Mouse (Mus musculus) layer of hippocampus, adult 2 months (tissue): ENCODE measurements around the gene Adamts4. TPM values are rescaled to one million over a fixed set of nuclear protein-coding genes. Genes with fewer than 3 reads are reported as not detected.
A peak's percentile ranks its signal among the peaks of the same experiment; 100 is the strongest.

Experiments
- DNase-seq, 2 experiments: peaks; one replicate each; pipeline ENCODE4 v3.0.0; 2022; ENCODE audit warnings: low spot score in 2 of 2
- H3K27ac ChIP-seq: fragments of 200-600 bp; 2 replicates; pipeline ENCODE4 v1.8.1; 2022
- H3K4me3 ChIP-seq: fragments of 200-600 bp; 2 replicates; pipeline ENCODE4 v1.8.1; 2022; ENCODE audit warnings: mild to moderate bottlenecking
- CTCF ChIP-seq: fragments of 200-600 bp; conservative IDR thresholded peaks from 2 replicates; pipeline ENCODE4 v1.8.1; 2022; ENCODE audit warnings: antibody characterized with exemption, mild to moderate bottlenecking, moderate library complexity
- total RNA-seq, 2 experiments: library from RNA; stranded (reverse); gene quantifications; 2 replicates each; pipeline ENCODE4 v1.2.3; 2021

Gene Adamts4
- total RNA-seq, 2 experiments from 2014 or later, result 9.6 to 10.9 TPM

DNA sequence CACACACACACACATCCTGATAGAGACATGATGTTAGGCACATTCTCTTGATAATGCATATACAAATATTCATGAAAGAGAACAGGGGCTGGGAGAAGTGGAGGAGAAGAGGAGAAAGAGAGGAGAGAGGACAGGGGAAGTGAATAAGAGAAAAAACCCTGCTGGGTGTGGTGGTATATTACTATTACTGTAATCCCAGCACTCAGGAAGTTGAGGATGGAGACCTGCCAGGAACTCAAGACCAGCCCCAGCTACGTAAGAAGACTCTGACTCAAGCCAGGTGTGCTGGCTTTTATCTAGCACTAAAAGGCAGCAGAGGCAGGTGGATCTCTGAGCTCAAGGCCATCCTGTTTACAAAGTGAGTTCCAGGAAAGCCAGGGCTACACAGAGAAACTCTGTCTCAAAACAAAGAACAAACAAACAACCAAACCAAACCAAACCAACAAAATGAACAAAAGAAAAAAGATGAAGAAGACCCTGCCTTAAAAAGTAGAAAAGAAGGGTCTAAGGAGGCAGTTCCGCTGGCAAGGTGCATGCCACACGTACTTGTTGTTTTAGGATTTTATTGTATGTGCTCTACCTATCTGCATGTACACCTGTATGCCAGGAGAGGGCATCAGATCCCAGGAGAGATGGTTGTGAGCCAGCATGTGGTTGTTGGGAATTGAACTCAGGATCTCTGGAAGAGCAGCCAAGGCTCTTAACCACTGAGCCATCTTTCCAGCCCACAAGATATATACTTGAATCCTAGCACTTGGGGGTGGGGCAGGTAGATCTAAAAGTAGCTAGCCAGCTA is 13.6 kb downstream of the Adamts4 start:
- Histone ChIP-seq H3K27ac (peak overlapping the region; percentile 93), H3K4me3 (no peak overlapping the region)
- TF ChIP-seq CTCF, result peak; percentile 47
- DNase-seq, result no peak

DNA sequence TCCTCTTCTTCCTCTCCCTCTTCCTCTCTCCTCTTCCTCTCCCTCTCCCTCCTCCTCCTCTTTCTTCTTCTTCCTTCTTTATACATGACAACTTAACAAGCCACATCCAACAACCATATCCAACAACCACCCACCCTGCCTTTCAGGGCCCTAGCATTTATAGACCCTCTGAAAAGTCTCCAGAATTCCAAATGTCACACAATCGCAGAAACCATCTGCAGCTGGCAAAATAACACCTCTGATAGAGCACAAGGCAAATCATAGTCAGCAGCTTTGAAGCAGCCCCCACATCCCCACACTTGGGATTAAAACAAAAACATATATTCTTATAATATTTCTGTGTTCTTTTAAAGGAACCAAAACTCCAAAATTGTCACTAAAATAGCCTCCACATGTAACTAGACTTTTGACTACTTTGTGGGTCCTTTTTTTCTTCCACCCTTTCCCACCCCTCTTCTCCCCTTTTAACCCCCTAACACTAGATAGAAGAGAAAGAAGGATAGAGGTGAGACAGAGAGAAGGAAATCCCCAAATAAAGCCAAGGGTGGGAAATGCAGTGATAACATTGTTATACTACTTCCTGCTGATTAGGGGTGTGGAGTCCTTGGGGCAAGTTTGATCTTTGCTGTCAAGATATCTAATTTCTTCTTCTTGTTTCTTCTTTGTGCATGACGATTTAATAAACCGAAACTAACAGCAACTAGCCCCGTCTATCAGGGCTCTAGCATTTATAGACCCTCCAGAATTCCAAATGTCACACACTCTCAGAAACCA is 15.9 kb downstream of the Adamts4 start:
- DNase-seq, result no peak
- TF ChIP-seq CTCF, result no peak
- Histone ChIP-seq H3K4me3 (no peak overlapping the region), H3K27ac (no peak overlapping the region)

DNA sequence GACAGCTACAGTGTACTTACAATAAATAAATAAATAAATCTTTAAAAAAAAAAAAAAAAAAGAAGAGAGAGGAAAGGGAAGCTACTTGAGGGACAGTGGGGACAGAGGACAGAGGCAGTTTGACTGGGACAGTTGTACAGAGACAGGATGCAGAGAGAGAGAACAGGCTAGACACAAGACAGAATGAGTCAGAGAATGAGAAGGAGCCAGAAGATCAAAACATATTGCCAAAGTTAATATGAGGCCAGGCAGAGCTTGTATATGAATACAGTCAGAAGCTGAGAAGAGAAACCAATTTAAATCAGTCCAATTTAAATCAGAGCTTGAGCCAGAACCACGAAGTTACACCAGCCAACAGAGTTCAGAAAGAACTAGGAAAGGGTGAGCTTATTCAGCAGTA is 18.1 kb downstream of the Adamts4 start:
- Histone ChIP-seq H3K27ac (no peak overlapping the region; the same call in 1 of the 2 replicates), H3K4me3 (no peak overlapping the region)
- no peak for DNase-seq
- TF ChIP-seq CTCF, result no peak

DNA sequence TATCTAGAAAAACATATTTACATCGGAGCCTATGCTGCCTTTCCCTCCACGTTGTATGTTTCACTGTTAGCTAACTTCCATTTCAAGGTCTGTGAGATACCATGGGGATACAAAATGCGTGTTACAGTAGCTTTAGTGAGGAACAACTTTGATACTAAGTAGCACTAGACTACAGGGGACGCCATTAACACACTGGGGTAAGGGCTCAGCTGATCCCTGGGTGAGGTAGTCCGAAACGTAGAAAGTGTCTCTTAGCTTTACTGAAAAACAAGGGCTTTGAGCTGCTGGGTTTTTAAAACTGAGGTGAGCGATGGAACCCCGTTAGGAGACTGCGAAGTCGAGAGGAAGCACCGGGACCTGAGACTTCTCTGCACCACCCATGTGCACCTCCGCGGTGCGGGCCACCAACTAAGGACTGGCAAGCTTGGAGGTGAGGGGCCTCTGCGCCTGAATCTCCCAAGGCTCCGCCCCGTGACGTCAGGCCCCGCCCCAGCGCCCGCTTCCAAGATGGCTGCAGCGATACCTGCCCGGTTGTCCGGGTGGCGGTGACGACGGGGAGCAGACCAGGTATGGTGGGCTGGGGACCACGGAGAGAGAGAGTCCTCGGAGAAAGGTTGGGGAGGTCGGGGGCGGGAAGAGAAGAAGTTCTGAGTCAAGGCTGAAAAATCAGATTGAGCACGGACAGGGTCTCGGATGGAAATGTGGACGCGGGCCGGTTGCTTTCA is 19.8 kb downstream of the Adamts4 start, which contains the start of gene B4galt3:
Gene B4galt3, plus strand, starts transcription at position 481 of the 725 bp plus-strand sequence.
- TF ChIP-seq CTCF, result no peak
- H3K4me3 ChIP-seq, result peak within 1 kb of the TSS; percentile 81
- peak within 1 kb of the TSS; percentile 88 for H3K27ac ChIP-seq
- DNase-seq, result peak; percentile 94 to 97

DNA sequence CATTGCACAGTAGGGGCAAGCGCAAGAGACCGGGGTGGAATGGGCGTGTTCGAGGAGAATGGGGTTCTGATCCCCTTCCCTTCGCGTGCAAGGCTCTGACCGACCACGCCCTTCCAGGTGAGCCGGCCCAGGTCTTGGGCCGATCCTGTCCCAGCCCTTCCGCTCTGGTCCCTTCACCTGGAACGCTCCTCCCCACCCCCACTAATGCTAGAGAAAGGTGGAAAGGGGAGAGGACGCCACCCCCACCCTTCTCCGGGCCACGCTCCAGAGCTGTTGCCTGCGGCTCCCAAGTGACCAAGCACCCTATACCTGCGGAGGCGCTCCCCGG is 20.3 kb downstream of the Adamts4 start:
- peak overlapping the region; percentile 88 for H3K27ac ChIP-seq

DNA sequence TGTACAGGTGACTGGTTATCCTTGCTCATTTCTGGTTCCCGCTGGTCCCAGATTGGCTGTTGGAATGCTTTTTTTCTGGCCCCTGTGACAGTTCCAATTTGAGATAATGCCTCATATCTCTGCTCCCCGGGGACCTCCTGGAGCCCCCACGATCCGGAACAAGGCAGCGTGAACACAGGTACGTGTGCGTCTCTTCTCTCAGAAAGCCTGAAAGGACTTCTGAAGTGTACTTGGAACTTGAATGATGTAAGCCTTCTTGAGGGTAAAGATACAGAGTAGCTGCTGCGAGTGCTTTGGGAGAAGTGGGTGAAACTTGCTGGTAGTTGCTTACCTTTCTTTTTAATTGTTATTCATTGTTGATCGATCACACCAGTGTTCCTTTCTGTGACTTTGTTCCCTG is 21.0 kb downstream of the Adamts4 start:
- H3K4me3 ChIP-seq, result peak overlapping the region; percentile 81
- H3K27ac ChIP-seq, result no peak overlapping the region
- DNase-seq, result no peak
- TF ChIP-seq CTCF, result no peak

More for the DNA sequence above, 20.3 kb downstream of the Adamts4 start:
- H3K4me3 ChIP-seq, result peak overlapping the region; percentile 81
- TF ChIP-seq CTCF, result no peak
- no peak for DNase-seq

DNA sequence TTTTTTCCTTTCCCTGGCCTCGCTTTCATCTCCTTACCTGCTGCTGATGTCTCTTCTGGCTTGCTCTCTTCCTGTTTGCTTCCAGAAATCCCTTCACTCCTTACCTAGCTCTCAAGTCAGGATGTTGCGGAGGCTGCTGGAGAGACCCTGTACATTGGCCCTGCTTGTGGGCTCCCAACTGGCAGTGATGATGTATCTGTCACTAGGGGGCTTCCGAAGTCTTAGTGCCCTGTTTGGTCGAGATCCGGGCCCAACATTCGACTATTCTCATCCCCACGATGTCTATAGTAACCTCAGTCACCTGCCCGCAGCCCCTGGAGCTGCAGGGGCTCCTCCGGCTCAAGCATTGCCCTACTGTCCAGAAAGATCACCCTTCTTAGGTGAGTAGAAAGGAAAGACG is 21.4 kb downstream of the Adamts4 start:
- no peak for DNase-seq
- no peak overlapping the region; the same call in 1 of the 2 replicates for H3K27ac ChIP-seq
- TF ChIP-seq CTCF, result peak; percentile 32
- peak overlapping the region; percentile 81; the same call in 1 of the 2 replicates for H3K4me3 ChIP-seq

DNA sequence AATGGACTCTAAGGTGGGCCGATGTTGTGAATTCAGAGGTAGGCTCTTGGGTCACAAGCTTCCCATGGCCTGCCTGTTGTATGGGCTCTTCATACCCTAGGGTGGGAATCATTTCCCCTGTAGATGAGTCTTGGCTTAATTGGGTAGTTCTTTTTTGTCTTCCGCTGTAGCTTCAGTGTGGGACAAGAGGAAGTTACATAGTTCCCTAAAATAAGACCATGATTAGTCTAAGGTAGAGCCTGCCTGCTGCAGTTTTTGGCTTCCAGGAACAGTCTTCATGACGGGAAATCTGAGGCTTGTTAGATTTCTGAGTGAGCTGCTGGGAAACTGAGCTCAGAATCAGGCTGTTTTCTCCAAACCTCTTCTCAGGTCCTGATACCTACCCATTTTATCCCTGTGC is 21.9 kb downstream of the Adamts4 start:
- no peak for TF ChIP-seq CTCF
- no peak overlapping the region; the same call in 1 of the 2 replicates for H3K4me3 ChIP-seq
- DNase-seq, result no peak
- H3K27ac ChIP-seq, result no peak overlapping the region; the same call in 1 of the 2 replicates

DNA sequence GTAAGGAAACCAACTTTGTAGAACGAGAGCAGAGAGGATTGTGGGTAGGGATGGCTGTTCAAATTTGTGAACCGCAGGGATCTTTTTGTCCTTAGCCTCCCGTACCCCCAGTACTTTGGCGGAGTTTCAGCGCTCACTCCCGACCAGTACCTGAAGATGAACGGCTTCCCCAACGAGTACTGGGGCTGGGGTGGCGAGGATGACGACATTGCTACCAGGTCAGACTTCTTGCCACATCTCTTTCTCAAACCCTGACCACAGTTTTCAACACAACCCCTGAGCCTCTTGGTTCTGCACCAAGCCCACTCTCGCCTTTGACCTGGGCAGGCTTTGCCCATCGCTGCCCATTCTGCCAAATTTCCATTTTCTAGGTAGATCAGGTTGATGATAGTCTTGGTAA is 23.9 kb downstream of the Adamts4 start:
- Histone ChIP-seq H3K27ac (no peak overlapping the region), H3K4me3 (no peak overlapping the region)
- DNase-seq, result no peak
- TF ChIP-seq CTCF, result no peak

DNA sequence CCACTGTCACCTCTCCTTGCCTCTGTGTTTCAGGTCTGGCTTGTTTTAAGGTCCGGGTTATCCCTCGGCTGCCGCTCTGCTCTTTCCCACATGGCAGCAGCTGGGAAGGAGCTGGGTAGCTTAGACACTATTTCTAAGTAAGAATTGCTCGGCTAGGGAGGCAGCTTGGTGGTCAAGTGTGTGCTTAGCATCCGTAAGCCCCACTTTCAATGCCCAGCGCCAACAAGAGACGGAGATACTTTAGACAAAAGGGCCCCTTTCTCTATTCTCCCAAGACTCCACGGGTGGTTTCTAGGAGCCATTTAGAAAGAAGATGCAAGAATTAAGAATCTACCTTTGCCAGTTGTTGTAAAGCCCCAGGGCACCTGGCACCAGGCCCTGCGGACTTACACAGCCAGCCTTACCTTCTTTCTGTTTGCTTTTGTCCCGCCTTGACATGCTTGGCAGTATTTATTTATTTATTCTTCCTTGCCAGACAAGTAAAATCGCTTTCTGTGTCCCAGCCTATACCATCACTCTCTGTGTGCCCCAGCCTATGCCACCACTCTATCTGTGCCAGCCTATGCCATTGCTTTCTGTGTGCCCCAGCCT is 25.0 kb downstream of the Adamts4 start:
- no peak for DNase-seq

DNA sequence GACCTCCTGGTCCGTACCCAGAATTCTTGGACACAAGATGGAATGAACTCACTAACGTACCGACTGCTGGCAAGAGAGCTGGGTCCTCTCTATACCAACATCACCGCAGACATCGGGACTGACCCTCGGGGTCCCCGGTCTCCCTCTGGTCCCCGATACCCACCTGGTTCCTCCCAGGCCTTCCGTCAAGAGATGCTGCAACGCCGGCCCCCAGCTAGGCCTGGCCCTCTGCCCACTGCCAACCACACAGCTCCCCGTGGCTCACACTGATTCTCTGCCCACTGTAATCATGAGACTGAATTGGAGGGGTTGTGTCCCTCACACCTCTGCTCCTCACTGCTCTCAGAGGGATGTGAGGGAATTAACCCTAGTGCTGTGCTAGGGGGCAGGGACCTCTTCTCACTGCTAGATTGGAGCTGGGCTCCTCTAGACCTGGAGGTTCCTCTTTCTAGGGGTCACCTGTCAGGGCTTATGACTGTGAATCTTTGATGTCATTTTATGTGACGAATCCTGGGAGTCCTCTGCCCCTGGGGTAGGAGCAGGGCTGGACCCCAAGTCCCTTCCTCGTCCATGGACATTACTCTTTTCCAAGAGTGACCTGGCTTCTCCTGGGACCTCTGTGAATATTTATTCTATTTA is 26.0 kb downstream of the Adamts4 start:
- no peak for TF ChIP-seq CTCF
- Histone ChIP-seq H3K27ac (no peak overlapping the region), H3K4me3 (no peak overlapping the region)
- DNase-seq, result no peak

More for the DNA sequence above, 25.0 kb downstream of the Adamts4 start:
- TF ChIP-seq CTCF, result no peak
- no peak overlapping the region for H3K27ac ChIP-seq
- no peak overlapping the region for H3K4me3 ChIP-seq

DNA sequence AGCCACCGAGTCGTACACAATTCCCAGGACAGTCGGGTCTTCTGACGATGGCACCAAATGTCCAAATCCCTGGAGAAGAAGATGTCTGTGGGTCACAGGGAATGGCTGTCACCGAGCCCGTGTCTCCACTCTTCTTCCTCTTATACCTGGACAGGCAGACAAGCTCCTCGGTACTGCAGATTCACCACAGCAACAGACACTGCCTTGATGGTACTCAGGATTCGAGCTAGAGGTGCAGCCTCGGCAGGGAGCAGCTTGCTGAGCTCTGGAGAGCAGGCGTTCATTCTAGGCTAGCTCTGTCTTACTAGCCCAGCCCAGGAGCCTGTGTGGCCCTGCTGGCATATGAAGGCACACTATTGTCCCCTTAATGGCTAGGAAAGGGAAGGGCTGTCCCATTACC is 27.5 kb downstream of the Adamts4 start:
- no peak overlapping the region for H3K4me3 ChIP-seq
- no peak for DNase-seq
- H3K27ac ChIP-seq, result no peak overlapping the region
- no peak for TF ChIP-seq CTCF
